ENCODE assay signal across 5 mouse cellular contexts in genomic region chr5:104568079-104568478, GRCm38 (mm10). TPM values are rescaled to one million over a fixed set of nuclear protein-coding genes. Genes with fewer than 3 reads are reported as not detected.
DNase-seq lines count a peak whose midpoint lies in the region; ATAC-seq lines count a peak whose summit lies in the region.
"Not testable (repeated sequence)": the region's sequence is repeated elsewhere in the genome, so short reads cannot be mapped to it uniquely, and the experiment has no call there.

No protein-coding gene starts in this region.

- H3K4me3 ChIP-seq in embryonic facial prominence, embryonic 11.5 days (ENCODE audit: low read depth, low read length); hindbrain, embryonic 10.5 days; limb, embryonic 10.5 days: not testable (repeated sequence)

- ATAC-seq in embryonic facial prominence, embryonic 11.5 days (replicated peaks; ENCODE audit: insufficient number of reproducible peaks, low FRiP score, low TSS enrichment, low read depth) = 0 out of 2 replicates have a peak, but pooled peaks have one; percentile 25

- H3K9ac ChIP-seq in embryonic facial prominence, embryonic 11.5 days (replicated peaks; ENCODE audit: low read length) = not testable (repeated sequence)

- H3K9me3 ChIP-seq in embryonic facial prominence, embryonic 11.5 days (replicated peaks; ENCODE audit: control insufficient read depth, low read length); hindbrain, embryonic 10.5 days; limb, embryonic 10.5 days (replicated peaks): not testable (repeated sequence)

- not testable (repeated sequence) for H3K27ac ChIP-seq in embryonic facial prominence, embryonic 11.5 days (replicated peaks; ENCODE audit: low read depth, low read length); hindbrain, embryonic 10.5 days; limb, embryonic 10.5 days

- H3K27me3 ChIP-seq in embryonic facial prominence, embryonic 11.5 days (ENCODE audit: control insufficient read depth, insufficient read depth, low read length); hindbrain, embryonic 10.5 days (ENCODE audit: insufficient read depth, poor library complexity, severe bottlenecking); limb, embryonic 10.5 days (ENCODE audit: low read depth, poor library complexity, severe bottlenecking): not testable (repeated sequence)

- 32% methylated on average over 1 of the region's 1 CpGs for WGBS in embryonic facial prominence, embryonic 11.5 days
- WGBS in hindbrain, embryonic 10.5 days = 78% methylated on average over 1 of the region's 1 CpGs
- WGBS in limb, embryonic 10.5 days = 27% methylated on average over 1 of the region's 1 CpGs

- not testable (repeated sequence) for H3K4me1 ChIP-seq in embryonic facial prominence, embryonic 11.5 days (ENCODE audit: control insufficient read depth, insufficient read depth, low read length); hindbrain, embryonic 10.5 days (replicated peaks); limb, embryonic 10.5 days

- H3K4me2 ChIP-seq in embryonic facial prominence, embryonic 11.5 days (ENCODE audit: low read depth, low read length) = not testable (repeated sequence)

- H3K36me3 ChIP-seq in embryonic facial prominence, embryonic 11.5 days (replicated peaks; ENCODE audit: control insufficient read depth, insufficient read depth, low read depth, low read length); hindbrain, embryonic 10.5 days; limb, embryonic 10.5 days: not testable (repeated sequence)

- peak; percentile 20 for DNase-seq in embryo, embryonic 10 days (ENCODE audit: low spot score)
- peak; percentile 44 for DNase-seq in embryo, embryonic 11 days
- DNase-seq in embryonic facial prominence, embryonic 11.5 days (ENCODE audit: low spot score) = peak; percentile 74
- DNase-seq in hindbrain, embryonic 10.5 days (ENCODE audit: low spot score) = peak; percentile 23
- peak; percentile 72 for DNase-seq in limb, embryonic 10.5 days (ENCODE audit: low spot score)

RNA-seq across cellular contexts. Expression of gene BC005561, which starts 59.9 kb away (rescaled TPM):
- polyA plus RNA-seq in embryonic facial prominence, embryonic 11.5 days (2014; fragmentation: Nextera tagmentation; extraction: Ambion mirVana) = 15.2 and 16.7 TPM in 2 replicates
- 11.9 and 13.0 TPM in 2 replicates for polyA plus RNA-seq in hindbrain, embryonic 10.5 days (2016; fragmentation: Nextera tagmentation; extraction: Ambion mirVana)
- polyA plus RNA-seq in limb, embryonic 10.5 days (2016; fragmentation: Nextera tagmentation; extraction: Ambion mirVana) = 12.1 and 14.6 TPM in 2 replicates

Comparison
In these comparisons a context has a peak if more than half of its experiments do, and no peak if none do; other contexts are left out.
1. DNase-seq: peak in every context shown above with its lines; median percentile 74 in embryonic facial prominence, embryonic 11.5 days; 72 in limb, embryonic 10.5 days; 44 in embryo, embryonic 11 days; 23 in hindbrain, embryonic 10.5 days; 20 in embryo, embryonic 10 days.